Mouse (Mus musculus) midbrain, embryonic 10.5 days (tissue): ENCODE measurements at regions not wholly inside any gene's neighbourhood (a gene's known extent, or its start where the extent isn't known, plus 50 kb on each side); places are given as distances from the start of the nearest gene placed in this dataset.

Source experiments
- DNase-seq: peaks from one replicate; pipeline ENCODE4 v3.0.0-alpha.2; 2017; ENCODE audit warnings: low spot score
- H3K27ac ChIP-seq: fragments of 300-500 bp; sonication (generic); replicated peaks from 2 replicates; pipeline ENCODE4 v1.5.1; 2016; ENCODE audit warnings: mild to moderate bottlenecking
- H3K27me3 ChIP-seq: fragments of 300-500 bp; sonication (generic); 2 replicates; pipeline ENCODE4 v1.6.1; 2016; ENCODE audit warnings: low read depth, mild to moderate bottlenecking; ENCODE audit not compliant: poor library complexity, severe bottlenecking
- H3K36me3 ChIP-seq: fragments of 300-500 bp; sonication (generic); 2 replicates; pipeline ENCODE4 v1.6.1; 2016; ENCODE audit warnings: mild to moderate bottlenecking, moderate library complexity
- H3K4me1 ChIP-seq: fragments of 300-500 bp; sonication (generic); 2 replicates; pipeline ENCODE4 v1.6.1; 2016
- H3K4me3 ChIP-seq: fragments of 300-500 bp; sonication (generic); 2 replicates; pipeline ENCODE4 v1.5.1; 2016; ENCODE audit warnings: mild to moderate bottlenecking, moderate library complexity
- H3K9me3 ChIP-seq: fragments of 300-500 bp; sonication (generic); replicated peaks from 2 replicates; pipeline ENCODE4 v1.6.1; 2016; ENCODE audit warnings: mild to moderate bottlenecking
- WGBS: fragments of 180-500 bp; shearing (Covaris S2); methylation state at CpG from one replicate; pipeline ENCODE4 v1.1.7; 2016; 5-methylcytosine and 5-hydroxymethylcytosine counted together

DNA sequence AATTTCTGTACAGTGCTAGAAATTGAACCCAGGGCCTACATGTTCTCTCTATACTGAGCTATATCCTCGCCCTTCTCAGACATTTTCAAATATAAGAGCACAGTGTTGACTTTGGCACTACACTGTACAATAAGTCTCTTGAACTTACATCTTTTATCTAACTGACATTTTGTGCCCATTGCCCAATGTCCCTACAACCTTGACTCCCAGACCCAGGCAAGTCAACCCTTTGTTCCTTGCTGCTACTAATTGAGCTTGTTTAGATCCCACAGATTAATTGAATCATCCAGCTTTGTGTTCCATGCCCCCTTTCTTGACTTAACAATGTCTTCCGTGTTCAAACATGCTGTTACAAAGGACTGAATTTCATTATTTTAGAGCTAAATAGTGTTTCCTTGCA lies 78.5 kb upstream of the Hand2 start:
- no peaks in the 10 kb centered on the region for H3K36me3 ChIP-seq
- H3K27ac ChIP-seq: no peak overlapping the region
- WGBS: 74% methylated on average over 2 of the region's 2 CpGs
- no peak for DNase-seq
- no peak overlapping the region for H3K4me3 ChIP-seq
- no peaks in the 10 kb centered on the region for H3K27me3 ChIP-seq
- H3K9me3 ChIP-seq: no peaks in the 10 kb centered on the region
- H3K4me1 ChIP-seq: no peaks in the 10 kb centered on the region

DNA sequence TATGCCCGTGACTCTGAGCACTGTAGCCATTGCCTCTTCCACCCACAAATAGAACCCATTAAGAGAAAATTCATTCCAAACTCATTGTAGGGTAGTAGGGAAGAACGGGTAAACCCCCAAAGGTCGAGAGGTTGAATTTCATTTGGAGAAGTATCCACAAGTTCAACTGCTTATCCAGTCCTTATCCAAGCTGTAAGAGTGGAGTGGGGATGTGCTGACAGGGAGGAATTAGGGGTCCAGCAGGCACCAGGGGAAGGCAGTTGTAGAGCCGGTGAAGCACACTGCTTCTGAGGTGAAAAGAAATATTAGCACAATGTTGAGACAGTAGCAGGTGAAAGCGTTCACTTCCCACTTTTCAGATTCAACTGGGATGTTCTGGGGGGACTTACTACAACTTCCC lies 71.7 kb upstream of the Hand2 start:
- Histone ChIP-seq H3K36me3 (no peaks in the 10 kb centered on the region), H3K9me3 (no peaks in the 10 kb centered on the region)
- WGBS: 80% methylated on average over 5 of the region's 5 CpGs

More for the DNA sequence above, 71.7 kb upstream of the Hand2 start:
- no peak for DNase-seq
- Histone ChIP-seq H3K4me1 (no peaks in the 10 kb centered on the region), H3K27ac (no peak overlapping the region), H3K4me3 (no peak overlapping the region), H3K27me3 (no peaks in the 10 kb centered on the region)
